Mouse (Mus musculus) MEL (cell line): ENCODE measurements around the gene Galntl6. TPM values are rescaled to one million over a fixed set of nuclear protein-coding genes. Genes with fewer than 3 reads are reported as not detected.
"Not testable (repeated sequence)": the region's sequence is repeated elsewhere in the genome, so short reads cannot be mapped to it uniquely, and the experiment has no call there.

Experiments
- DNase-seq: peaks from one replicate; pipeline ENCODE4 v3.0.0; 2011; ENCODE audit warnings: low read depth, low spot score
- H3K27ac ChIP-seq: 2 replicates; pipeline ENCODE4 v1.5.1; 2012; ENCODE audit warnings: low read depth, mild to moderate bottlenecking, control low read depth, low read length, moderate library complexity; ENCODE audit not compliant: control insufficient read depth
- H3K27me3 ChIP-seq, 2 experiments: fragments of 150-350 bp in 1 of 2; sonication (generic) in 1 of 2; 2 replicates each; pipeline ENCODE4 v1.6.1; 2012; ENCODE audit warnings: low read length in 2 of 2, mild to moderate bottlenecking in 2 of 2, improper control_type of control experiment in 1 of 2, moderate library complexity in 1 of 2; ENCODE audit not compliant: insufficient read depth in 2 of 2, control insufficient read depth in 1 of 2
- H3K36me3 ChIP-seq, 2 experiments: 2 replicates each; pipeline ENCODE4 v1.6.1; 2012 to 2014; ENCODE audit warnings: low read length in 2 of 2, improper control_type of control experiment in 1 of 2, inconsistent platforms in 1 of 2, mild to moderate bottlenecking in 1 of 2; ENCODE audit not compliant: insufficient read depth in 2 of 2, control insufficient read depth in 1 of 2
- H3K4me1 ChIP-seq, 2 experiments: fragments of 150-350 bp in 1 of 2; sonication (generic) in 1 of 2; 2 replicates each; pipeline ENCODE4 v1.6.1; 2012; ENCODE audit warnings: low read length in 2 of 2, improper control_type of control experiment in 1 of 2, mild to moderate bottlenecking in 1 of 2; ENCODE audit not compliant: insufficient read depth in 2 of 2, control insufficient read depth in 1 of 2
- H3K4me3 ChIP-seq, 2 experiments: fragments of 150-350 bp in 1 of 2; sonication (generic) in 1 of 2; 2 replicates each; pipeline ENCODE4 v1.5.1; 2012; ENCODE audit warnings: low read depth in 2 of 2, low read length in 2 of 2, mild to moderate bottlenecking in 2 of 2, moderate library complexity in 2 of 2, control low read depth in 1 of 2, improper control_type of control experiment in 1 of 2; ENCODE audit not compliant: control insufficient read depth in 1 of 2, insufficient read depth in 1 of 2
- H3K79me2 ChIP-seq: 2 replicates; pipeline ENCODE4 v1.6.1; 2012; ENCODE audit warnings: mild to moderate bottlenecking, low read length, moderate library complexity; ENCODE audit not compliant: control insufficient read depth, poor library complexity, insufficient read depth
- H3K9ac ChIP-seq: 2 replicates; pipeline ENCODE4 v1.6.1; 2012; ENCODE audit warnings: low read depth, mild to moderate bottlenecking, control low read depth, low read length, moderate library complexity; ENCODE audit not compliant: control insufficient read depth, poor library complexity, severe bottlenecking
- H3K9me3 ChIP-seq: fragments of 150-350 bp; sonication (generic); replicated peaks from 2 replicates; pipeline ENCODE4 v1.6.1; 2012; ENCODE audit warnings: mild to moderate bottlenecking, low read length, improper control_type of control experiment, moderate library complexity; ENCODE audit not compliant: insufficient read depth
- CHD1 ChIP-seq: IDR thresholded peaks from 2 replicates; pipeline ENCODE4 v1.6.1; 2012; ENCODE audit warnings: low read depth, mild to moderate bottlenecking, inconsistent platforms, low read length, improper control_type of control experiment
- CTCF ChIP-seq, 3 experiments: IDR thresholded peaks in 2 of 3; conservative IDR thresholded peaks in 1 of 3; 2 replicates each; pipeline ENCODE4 v1.5.1; 2011 to 2012; ENCODE audit warnings: low read length in 3 of 3, low read depth in 2 of 3, mild to moderate bottlenecking in 2 of 3, improper control_type of control experiment in 1 of 3, inconsistent platforms in 1 of 3, mixed read lengths in 1 of 3, moderate library complexity in 1 of 3; ENCODE audit not compliant: control insufficient read depth in 1 of 3, insufficient read depth in 1 of 3, poor library complexity in 1 of 3, severe bottlenecking in 1 of 3
- E2F4 ChIP-seq: IDR thresholded peaks from 2 replicates; pipeline ENCODE4 v1.6.1; 2011; ENCODE audit warnings: low read depth, low read length, improper control_type of control experiment, borderline replicate concordance
- ELF1 ChIP-seq: IDR thresholded peaks from 2 replicates; pipeline ENCODE4 v1.6.1; 2014; ENCODE audit warnings: low read depth, mild to moderate bottlenecking, inconsistent platforms, low read length, improper control_type of control experiment, moderate library complexity
- MAFK ChIP-seq: IDR thresholded peaks from 2 replicates; pipeline ENCODE4 v1.6.1; 2011; ENCODE audit warnings: low read depth, mild to moderate bottlenecking, low read length, improper control_type of control experiment, borderline replicate concordance
- MAX ChIP-seq: IDR thresholded peaks from 2 replicates; pipeline ENCODE4 v1.6.1; 2011; ENCODE audit warnings: low read length, improper control_type of control experiment
- MAZ ChIP-seq: IDR thresholded peaks from 2 replicates; pipeline ENCODE4 v1.6.1; 2012; ENCODE audit warnings: low read depth, mild to moderate bottlenecking, inconsistent platforms, low read length, improper control_type of control experiment
- MYB ChIP-seq: IDR thresholded peaks from 2 replicates; pipeline ENCODE4 v1.6.1; 2011; ENCODE audit warnings: mild to moderate bottlenecking, low read depth, low read length, improper control_type of control experiment
- NRF1 ChIP-seq: IDR thresholded peaks from 2 replicates; pipeline ENCODE4 v1.6.1; 2014; ENCODE audit warnings: low read depth, mild to moderate bottlenecking, inconsistent platforms, low read length, improper control_type of control experiment, moderate library complexity; ENCODE audit not compliant: poor library complexity, insufficient read depth, severe bottlenecking
- POLR2AphosphoS5 ChIP-seq: IDR thresholded peaks from 2 replicates; pipeline ENCODE4 v1.6.1; 2012; ENCODE audit warnings: low read depth, borderline replicate concordance, mild to moderate bottlenecking, inconsistent platforms, low read length, moderate library complexity, mixed read lengths
- RAD21 ChIP-seq: IDR thresholded peaks from 2 replicates; pipeline ENCODE4 v1.6.1; 2011; ENCODE audit warnings: mild to moderate bottlenecking, low read depth, low read length, improper control_type of control experiment
- RCOR1 ChIP-seq: IDR thresholded peaks from 2 replicates; pipeline ENCODE4 v1.6.1; 2012; ENCODE audit warnings: low read depth, mild to moderate bottlenecking, inconsistent platforms, low read length, improper control_type of control experiment
- SIN3A ChIP-seq: IDR thresholded peaks from 2 replicates; pipeline ENCODE4 v1.6.1; 2012; ENCODE audit warnings: low read length, improper control_type of control experiment, inconsistent platforms
- SMC3 ChIP-seq: IDR thresholded peaks from 2 replicates; pipeline ENCODE4 v1.6.1; 2011; ENCODE audit warnings: low read depth, low read length, improper control_type of control experiment
- TBP ChIP-seq: IDR thresholded peaks from 2 replicates; pipeline ENCODE4 v1.8.0; 2011; ENCODE audit warnings: low read depth, low read length, improper control_type of control experiment
- TCF12 ChIP-seq: IDR thresholded peaks from 2 replicates; pipeline ENCODE4 v1.6.1; 2014; ENCODE audit warnings: low read depth, mild to moderate bottlenecking, inconsistent platforms, low read length, improper control_type of control experiment, moderate library complexity
- UBTF ChIP-seq: IDR thresholded peaks from 2 replicates; pipeline ENCODE4 v1.6.1; 2012; ENCODE audit warnings: low read depth, mild to moderate bottlenecking, inconsistent platforms, low read length, improper control_type of control experiment, moderate library complexity, borderline replicate concordance; ENCODE audit not compliant: insufficient read depth
- USF1 ChIP-seq: IDR thresholded peaks from 2 replicates; pipeline ENCODE4 v1.6.1; 2014; ENCODE audit warnings: low read depth, mild to moderate bottlenecking, inconsistent platforms, low read length, improper control_type of control experiment, moderate library complexity
- USF2 ChIP-seq, 2 experiments: IDR thresholded peaks; 2 replicates each; pipeline ENCODE4 v1.6.1; 2011 to 2012; ENCODE audit warnings: improper control_type of control experiment in 2 of 2, low read length in 2 of 2, borderline replicate concordance in 1 of 2, inconsistent platforms in 1 of 2, low read depth in 1 of 2, mild to moderate bottlenecking in 1 of 2; ENCODE audit not compliant: insufficient read depth in 1 of 2
- ZC3H11A ChIP-seq: IDR thresholded peaks from 2 replicates; pipeline ENCODE4 v1.6.1; 2012; ENCODE audit warnings: low read depth, mild to moderate bottlenecking, inconsistent platforms, low read length, improper control_type of control experiment
- ZKSCAN1 ChIP-seq: IDR thresholded peaks from 2 replicates; pipeline ENCODE4 v1.6.1; 2012; ENCODE audit warnings: low read depth, mild to moderate bottlenecking, inconsistent platforms, low read length, improper control_type of control experiment, moderate library complexity
- ZMIZ1 ChIP-seq: IDR thresholded peaks from 2 replicates; pipeline ENCODE4 v1.6.1; 2012; ENCODE audit warnings: low read depth, mild to moderate bottlenecking, inconsistent platforms, low read length, improper control_type of control experiment, moderate library complexity
- ZNF384 ChIP-seq: IDR thresholded peaks from 2 replicates; pipeline ENCODE4 v1.6.1; 2012; ENCODE audit warnings: low read depth, mild to moderate bottlenecking, inconsistent platforms, low read length, improper control_type of control experiment
- polyA plus RNA-seq, 2 experiments: library from polyadenylated mRNA; stranded (reverse) in 1 of 2; unstranded in 1 of 2; fragments of >175 nt in 1 of 2; fragments of >200 nt in 1 of 2; gene quantifications; 2 replicates each; pipeline versions ENCODE4 v1.2.1 to v1.2.4; 2012; ENCODE audit warnings: low replicate concordance in 2 of 2, low read depth in 1 of 2; ENCODE audit not compliant: insufficient read length in 2 of 2, insufficient read depth in 1 of 2, missing spikeins in 1 of 2
- total RNA-seq: library from RNA; depleted of rRNA; stranded (reverse); fragments of 300-350 nt; gene quantifications from 2 replicates; pipeline ENCODE4 v1.2.3, GENCODE M21; 2012

Gene Galntl6
- total and polyA plus RNA-seq, 3 experiments, result not detected

GRCm38 (mm10) chr8:58509051-58509450 lies 403.4 kb downstream of the Galntl6 start:
- H3K9me3 ChIP-seq, result no peaks in the 10 kb centered on the region
- H3K27me3 ChIP-seq, result no peaks in the 10 kb centered on the region
- no peak overlapping the region for H3K4me3 ChIP-seq
- TF ChIP-seq CTCF (IDR thresholded peaks at IDR 0.05 in 2 of 3, conservative IDR thresholded peaks at IDR 0.05 in 1 of 3; ENCODE audit: control insufficient read depth in 1 of 3, insufficient read depth in 1 of 3, low read depth in 2 of 3, low read length in 3 of 3, poor library complexity in 1 of 3, severe bottlenecking in 1 of 3) (no peak), USF1 (no peak), MAX (no peak), ELF1 (no peak), MYB (no peak), NRF1 (no peak), MAZ (no peak), E2F4 (no peak), RAD21 (no peak), ZKSCAN1 (no peak), TCF12 (no peak), MAFK (no peak), ZC3H11A (no peak), ZNF384 (no peak), CHD1 (no peak), POLR2AphosphoS5 (no peak), ZMIZ1 (no peak), UBTF (no peak), SMC3 (no peak), SIN3A (no peak)
- no peak overlapping the region for H3K27ac ChIP-seq
- no peaks in the 10 kb centered on the region for H3K36me3 ChIP-seq
- H3K79me2 ChIP-seq, result no peaks in the 10 kb centered on the region
- H3K4me1 ChIP-seq, result no peaks in the 10 kb centered on the region
- no peak overlapping the region for H3K9ac ChIP-seq
- no peak for DNase-seq

GRCm38 (mm10) chr8:58487099-58487498 lies 425.3 kb downstream of the Galntl6 start:
- H3K9me3 ChIP-seq, result no peaks in the 10 kb centered on the region
- TF ChIP-seq RCOR1 (no peak), ELF1 (no peak), TBP (no peak), SIN3A (no peak), MAX (no peak), USF2 (IDR thresholded peaks at IDR 0.05; ENCODE audit: borderline replicate concordance in 1 of 2, insufficient read depth in 1 of 2, low read depth in 1 of 2, low read length in 2 of 2) (no peak)
- no peaks in the 10 kb centered on the region for H3K36me3 ChIP-seq
- no peak overlapping the region for H3K9ac ChIP-seq
- H3K27ac ChIP-seq, result no peak overlapping the region
- H3K4me3 ChIP-seq, result no peak overlapping the region
- no peak for DNase-seq
- no peaks in the 10 kb centered on the region for H3K4me1 ChIP-seq
- no peaks in the 10 kb centered on the region for H3K27me3 ChIP-seq
- H3K79me2 ChIP-seq, result no peaks in the 10 kb centered on the region

- H3K4me1 ChIP-seq, H3K4me3 ChIP-seq, H3K79me2 ChIP-seq, H3K9me3 ChIP-seq, H3K36me3 ChIP-seq, DNase-seq, H3K9ac ChIP-seq, H3K27me3 ChIP-seq, H3K27ac ChIP-seq: not testable (repeated sequence)
These were observed 449.1 kb downstream of the Galntl6 start for GRCm38 (mm10) chr8:58463342-58463741.
